Mouse (Mus musculus) erythroid progenitor cell, adult 5-6 weeks (primary cell): ENCODE data around the gene Prep. TPM values are rescaled to one million over a fixed set of nuclear protein-coding genes. Genes with fewer than 3 reads are reported as not detected.

ENCODE experiments used
- ATAC-seq: replicated peaks from 2 replicates; pipeline ENCODE4 v1.8.0; 2016; ENCODE audit warnings: moderate number of reproducible peaks, mild to moderate bottlenecking, moderate TSS enrichment, inconsistent platforms; ENCODE audit not compliant: poor library complexity, low FRiP score, severe bottlenecking
- total RNA-seq, 2 experiments: library from RNA; stranded (forward) in 1 of 2; stranded (reverse) in 1 of 2; fragments of 150-400 nt in 1 of 2; fragments of 186-747, 209-891 nt in 1 of 2; gene quantifications; 2 replicates each; pipeline versions ENCODE4 v1.2.3 to v1.2.4; 2015 to 2017; ENCODE audit warnings: low replicate concordance in 2 of 2

Gene Prep
- total RNA-seq, 2 experiments from 2014 or later: 2.3 to 2.9 TPM

DNA sequence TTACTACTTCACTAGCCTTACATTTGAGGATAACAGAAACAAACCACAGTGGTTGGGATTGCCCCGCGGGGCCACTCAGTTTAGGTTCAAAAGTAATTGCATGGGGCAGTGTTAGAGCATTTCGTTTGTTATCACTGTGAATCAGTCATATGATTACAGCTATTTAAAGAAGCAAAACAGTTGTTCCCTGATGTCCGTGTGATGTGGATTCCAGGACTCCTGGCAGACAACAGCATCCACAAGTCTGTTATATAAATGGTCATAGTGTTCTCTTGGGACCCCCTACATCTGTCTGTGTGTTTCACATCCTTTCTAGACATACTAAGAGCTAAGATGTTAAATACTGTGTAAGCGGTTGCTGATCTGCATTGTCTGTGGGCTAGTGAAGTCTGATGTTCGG is 43.0 kb downstream of the Prep start:
- no peak for ATAC-seq

DNA sequence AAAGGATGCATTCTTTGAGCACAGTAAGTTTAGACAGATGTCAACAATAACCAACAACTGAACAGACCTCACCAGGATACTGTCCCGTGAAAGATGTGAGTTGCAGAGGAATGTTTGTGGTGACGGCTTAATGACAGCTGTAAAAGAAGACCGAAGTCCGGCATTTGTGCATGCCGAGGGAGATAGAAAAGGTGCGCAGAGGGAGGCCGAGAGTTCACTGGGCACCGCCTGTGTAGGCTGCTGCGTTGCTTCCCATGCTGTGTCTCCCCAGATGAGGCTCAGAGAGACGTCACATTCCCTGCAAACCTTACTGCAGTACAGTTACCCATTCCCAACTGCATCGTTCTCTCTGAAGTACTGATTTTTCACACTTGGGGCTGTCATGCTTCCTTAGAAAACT is 45.9 kb downstream of the Prep start:
- ATAC-seq: no peak

DNA sequence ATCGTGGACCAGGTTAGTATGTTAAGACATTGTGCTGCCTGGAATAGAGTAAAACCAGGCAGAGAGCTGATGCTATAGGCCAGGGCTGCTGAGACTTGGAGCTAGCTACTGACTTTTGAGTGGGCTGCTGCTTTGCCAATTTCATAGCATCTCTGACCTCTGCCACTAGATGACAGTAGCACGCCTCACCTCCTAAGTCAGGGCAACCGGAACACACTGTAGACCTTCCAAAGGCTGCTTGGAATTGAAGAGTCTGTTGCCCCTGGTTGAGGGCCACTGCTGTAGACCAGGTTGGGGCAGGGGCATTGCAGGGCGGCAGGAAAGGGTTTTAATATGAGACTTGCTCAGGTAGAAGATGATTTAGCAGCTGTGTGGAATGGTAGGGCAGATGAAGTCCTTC is 47.5 kb downstream of the Prep start:
- ATAC-seq: no peak

DNA sequence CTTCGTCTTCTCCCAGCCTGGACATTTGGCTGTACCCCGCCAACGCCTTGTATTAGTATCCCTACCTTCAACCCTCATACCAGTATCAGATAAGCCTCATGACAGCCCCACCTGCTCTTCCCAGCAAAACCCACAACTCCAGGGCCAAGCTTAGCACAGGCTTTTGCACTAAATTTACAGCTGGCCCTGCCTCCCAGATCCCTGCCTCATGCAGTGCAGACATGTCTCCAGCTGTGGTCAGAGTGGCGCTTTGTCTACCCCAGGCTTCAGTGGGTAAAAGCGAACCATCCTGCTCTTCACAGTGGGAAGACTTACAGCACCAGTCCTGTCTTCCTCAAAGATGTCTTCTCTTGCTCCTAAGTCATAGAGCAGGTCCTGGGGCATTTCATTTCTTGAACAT is 49.8 kb downstream of the Prep start:
- ATAC-seq: no peak

DNA sequence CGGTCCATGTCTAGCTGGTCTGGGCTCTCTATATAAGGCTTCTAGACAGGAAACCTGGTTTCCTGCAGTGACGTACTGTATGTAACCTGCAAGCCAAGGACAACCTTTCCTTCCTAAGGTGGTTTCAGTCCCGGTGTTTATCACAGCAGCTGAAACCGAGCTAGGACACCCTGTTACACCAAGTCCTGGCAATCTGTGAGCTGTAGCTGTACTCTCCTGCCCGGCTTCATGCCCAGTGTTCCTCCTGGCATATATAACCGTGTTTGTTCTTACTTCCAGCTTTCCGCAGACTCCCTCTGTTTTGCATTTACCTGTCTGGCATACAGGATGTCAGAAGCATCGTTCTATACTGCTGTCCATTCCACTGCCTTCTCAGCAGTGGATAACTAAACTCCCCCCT is 51.4 kb downstream of the Prep start:
- no peak for ATAC-seq

DNA sequence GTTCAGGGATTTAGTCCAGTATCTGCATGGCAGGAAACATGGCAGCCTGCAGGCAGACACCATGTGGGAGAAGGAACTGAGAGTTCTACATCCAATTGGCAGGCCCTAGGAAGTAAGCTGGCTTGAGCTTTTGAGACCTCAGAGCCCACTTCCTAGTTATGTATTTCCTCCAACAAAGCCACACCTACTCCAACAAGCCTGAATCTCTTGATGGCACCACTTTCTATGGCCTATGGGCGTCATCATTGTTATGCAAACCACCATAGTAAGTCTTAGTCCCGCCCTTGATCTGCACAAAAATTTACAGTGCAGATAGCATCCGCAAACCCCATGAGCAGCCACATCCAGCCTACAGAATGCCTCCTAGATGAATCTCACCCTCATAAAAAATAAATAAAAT is 54.6 kb downstream of the Prep start:
- ATAC-seq: no peak

DNA sequence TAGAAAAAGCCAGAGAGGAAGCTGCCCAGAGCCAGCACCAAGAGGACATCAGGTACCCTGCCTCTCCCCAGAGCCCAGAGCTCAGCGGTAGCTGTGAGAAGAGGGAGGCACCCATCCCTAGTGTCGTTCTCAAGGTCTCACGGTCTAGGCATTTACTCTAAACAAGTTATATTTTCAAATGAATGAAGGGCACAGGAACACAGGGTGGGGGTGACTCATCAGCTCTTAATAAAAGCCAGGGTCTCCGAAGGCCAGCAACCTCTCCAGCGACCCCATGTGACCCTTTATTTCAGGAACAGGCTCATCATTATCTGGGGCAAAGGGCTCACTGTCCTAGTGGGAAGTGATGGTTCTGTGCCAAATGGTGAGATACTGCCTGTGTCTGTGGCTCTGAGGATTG is 55.5 kb downstream of the Prep start:
- ATAC-seq: no peak

DNA sequence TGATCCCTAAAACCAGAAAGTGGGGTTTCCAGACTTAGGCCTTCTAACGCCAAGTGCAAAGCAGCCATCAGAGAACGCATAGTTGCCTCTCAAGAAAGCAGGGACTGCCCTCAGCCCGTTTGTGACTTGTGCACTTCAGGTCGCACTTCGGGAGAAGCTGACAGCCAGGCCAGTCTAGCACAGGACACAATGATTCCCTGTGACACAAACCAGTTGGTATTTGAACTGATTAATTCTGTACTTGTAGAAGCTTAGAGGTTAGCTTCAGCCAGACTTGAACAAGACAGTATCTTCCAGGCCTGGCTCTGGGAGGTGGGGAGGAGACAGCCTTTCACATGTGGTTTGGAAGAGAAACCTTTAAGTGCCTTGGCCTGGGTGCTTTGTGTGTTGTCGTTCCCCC is 56.0 kb downstream of the Prep start:
- ATAC-seq: no peak

DNA sequence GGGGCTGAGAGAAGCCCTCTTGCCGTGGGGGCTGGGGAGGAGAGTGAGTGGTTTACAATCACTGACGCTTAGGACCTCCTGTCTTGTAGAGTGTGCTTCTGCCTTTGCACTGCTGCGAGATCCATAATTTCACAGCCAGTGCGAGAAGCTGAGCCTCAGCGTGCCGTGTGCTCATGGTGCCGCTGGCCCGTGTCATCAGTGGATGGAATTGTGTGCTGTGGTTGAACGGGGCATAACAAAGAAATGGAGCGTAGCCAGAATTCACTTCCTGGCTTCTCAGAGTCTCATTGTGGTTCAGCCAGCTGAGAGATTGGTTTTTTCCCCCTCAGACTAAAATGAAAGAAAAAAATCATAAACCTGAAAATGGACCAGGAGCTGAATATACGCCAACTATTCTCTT is 62.1 kb downstream of the Prep start:
- ATAC-seq: no peak

DNA sequence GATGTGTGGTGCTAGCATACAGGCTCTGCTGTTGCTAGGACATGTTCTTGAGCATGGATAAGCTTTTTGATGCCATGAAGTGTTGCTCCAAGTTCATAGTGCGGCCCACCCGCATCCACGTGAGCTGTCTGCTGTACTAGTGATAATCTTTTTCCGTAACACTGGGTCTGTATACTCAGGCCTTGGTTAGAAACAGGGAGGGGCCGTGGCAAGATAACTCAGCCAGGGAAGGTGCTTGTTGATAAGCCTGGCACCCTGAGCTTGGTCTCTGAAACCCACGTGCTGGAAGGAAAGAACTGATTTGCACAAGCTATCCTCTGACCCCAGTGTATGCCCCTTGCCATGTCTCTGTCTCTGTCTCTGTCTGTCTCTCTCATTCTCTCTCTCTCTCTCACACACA is 63.0 kb downstream of the Prep start:
- ATAC-seq: peak; percentile 70

DNA sequence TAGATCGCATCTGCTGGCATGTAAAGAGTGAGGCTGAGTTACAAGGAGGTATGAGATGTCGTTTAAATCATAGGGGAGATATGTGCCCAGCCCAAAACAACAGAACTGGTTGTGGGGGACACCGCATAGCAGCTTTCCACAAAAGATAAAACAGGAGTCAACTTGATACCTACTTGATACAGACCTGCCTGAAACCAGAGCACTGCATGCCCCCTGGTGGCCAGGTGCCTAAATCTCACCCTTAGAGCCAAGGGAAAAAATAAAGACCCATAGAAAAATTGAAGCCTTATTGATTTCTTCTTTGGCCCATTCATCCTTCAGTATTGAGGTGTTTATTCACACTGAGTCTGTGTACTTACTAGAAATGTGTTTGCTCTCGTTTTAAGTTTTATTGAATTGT is 65.4 kb downstream of the Prep start:
- ATAC-seq: no peak

DNA sequence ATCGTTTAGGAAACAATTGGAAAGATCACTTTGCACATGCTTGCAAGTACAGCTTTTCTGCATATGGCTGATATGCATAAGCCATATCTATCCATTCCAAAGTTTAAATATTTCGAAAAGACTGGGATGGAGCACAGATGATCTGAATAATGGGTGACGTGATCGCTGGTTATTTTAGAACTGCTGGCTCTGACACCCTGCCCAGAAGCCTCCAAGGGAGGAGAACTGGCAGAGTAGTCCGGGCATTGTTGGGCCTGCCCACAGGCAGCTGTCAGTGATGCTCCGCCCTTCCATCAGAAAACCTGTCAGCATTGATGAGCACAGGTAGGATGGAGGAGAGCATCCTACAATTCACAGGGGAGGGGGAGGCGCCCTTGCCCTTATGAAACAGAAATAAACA is 69.8 kb downstream of the Prep start:
- ATAC-seq: no peak

DNA sequence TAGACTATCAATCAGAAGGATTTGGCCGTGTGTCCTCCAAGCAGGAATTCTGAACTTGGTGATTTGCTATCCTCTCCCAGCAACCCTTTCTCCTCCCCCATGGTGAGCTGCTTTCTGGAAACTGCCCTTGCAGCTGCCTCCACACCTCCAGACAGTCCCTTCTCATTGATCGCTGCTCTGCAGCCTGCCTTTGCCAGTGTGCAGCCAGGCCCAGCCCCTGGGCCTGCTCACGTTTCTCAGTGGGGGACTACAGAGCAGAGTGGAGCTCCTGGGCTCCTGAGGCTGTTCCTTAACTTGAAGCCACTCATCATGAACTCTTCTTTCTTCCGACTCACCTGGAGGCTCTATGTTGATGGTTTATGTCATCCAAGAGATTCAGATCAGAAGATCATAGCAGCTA is 72.9 kb downstream of the Prep start:
- ATAC-seq: no peak

DNA sequence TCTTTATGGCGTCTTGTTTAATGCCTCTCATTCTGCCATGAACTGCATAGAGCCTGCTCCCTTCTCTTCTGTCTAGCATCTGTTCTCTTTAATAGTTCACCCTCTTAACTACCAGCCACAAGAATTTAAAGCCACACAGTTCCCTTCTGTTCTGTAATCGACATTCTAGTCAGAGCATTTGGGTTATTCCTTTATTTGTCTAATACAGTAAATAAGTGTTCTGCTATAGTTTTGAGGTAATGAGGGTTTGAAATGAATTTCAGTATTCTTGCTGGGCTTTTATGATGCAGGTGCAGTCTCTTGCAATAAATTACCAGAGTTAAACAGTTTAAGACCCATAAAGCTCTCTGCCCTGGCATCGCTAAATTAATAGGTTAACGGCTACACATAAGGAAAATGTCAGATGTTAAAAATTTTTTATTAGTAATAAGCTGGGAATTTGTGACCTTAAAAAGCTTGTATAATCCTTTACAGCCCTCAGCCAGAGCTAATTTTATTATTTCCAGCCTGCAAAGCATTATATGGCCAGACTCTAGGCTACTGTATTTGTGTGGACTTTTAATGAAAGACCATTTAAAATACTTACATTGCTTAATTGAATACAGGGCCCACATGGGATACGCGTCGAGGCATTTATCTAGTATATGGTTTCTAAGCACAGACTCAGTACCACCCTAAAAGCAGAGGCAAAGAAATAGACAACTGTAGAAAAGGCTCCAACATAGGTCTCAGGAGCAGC is 73.6 kb downstream of the Prep start:
- ATAC-seq: no peak

DNA sequence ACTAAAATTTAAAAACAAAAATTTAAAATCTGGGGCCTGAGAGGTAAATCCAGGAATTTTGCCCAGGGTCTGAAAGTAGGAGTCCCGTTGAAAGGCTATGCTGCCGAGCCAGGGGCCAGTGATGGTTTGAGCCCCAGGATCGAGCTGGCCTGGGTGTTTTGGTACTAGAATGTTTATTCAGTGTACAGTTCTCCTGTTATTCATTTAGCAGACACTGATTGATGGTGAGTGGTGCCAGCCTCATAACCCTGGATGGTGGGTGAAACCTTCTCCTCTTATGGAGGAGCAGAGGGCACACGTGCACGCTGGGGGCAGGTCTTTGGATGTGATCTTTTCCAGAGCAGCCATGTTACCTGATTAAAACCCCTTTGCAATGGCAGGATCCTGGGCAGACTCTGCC is 75.4 kb downstream of the Prep start:
- no peak for ATAC-seq

DNA sequence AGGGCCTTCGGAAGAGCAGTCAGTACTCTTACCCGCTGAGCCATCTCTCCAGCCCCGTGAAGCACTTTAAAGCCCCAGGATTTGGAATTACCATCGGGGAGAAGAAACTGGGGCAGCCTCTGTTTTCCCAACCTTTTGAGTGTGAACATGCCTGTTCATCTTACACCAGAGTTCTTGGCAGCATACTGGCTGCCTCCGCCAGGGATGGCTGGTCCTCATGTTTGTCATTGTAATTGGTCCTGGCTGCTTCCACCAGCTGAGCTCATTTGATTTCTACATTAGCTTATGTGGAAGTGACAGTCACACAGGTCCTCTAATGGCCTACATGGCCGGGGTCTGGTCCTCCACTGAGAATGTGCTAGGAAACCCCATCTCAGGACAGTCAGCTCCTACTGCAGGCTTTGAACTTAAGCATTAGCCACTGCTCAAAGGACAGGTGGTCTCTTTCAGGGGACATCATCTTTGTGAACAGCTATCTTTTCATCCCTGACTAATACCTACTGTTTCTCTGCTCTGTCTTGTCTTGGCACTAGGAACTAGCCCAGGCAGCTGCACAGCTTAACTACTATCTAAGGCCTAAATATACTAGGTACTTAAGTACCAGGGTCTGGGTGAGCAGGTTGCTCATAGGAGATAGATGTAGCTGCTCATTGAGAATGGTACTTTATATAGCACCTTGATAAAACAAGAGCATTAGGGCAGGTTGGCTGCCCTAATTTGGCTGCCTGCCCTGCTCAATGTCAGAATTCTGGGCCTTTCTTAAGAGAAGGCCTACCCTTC is 77.2 kb downstream of the Prep start:
- ATAC-seq: no peak

DNA sequence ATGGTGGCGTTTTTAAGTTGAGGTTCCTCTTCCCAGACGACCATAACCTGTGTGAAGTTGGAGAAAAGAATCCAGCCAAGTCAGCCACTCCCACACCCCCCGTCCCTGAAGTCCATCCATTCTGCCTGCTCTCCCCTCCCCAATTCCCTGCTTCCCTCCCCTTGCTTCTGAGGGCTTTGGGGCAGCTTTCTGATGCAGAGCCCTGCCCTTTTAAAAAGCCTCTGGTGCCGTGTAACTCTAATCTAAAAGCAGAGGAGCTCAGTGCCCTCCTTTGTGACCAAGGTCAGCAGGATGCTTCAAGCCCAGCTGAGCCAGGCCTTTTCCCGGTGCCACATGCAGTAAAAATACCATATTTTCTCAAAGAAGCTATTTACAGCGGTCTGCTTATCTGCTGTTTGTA is 79.8 kb downstream of the Prep start:
- no peak for ATAC-seq

DNA sequence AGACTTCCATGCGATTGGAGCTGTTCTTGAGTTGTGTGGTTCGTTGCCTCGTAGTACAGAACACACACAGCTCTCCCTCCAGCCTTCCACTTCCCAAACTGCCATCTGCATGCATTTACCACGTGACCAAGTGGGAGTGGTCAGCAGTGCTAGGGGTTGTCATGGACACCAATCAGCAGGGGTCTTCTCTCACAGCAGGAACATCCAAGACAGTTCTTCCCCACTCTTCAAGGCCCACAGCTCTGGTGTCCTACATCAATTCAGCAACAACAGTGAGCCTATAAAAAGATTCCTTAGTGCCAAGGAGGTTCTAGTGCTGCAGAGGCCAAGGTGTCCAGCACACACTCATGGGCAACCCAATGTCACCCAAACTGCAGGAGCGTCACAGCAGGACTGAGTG is 84.1 kb downstream of the Prep start:
- no peak for ATAC-seq

DNA sequence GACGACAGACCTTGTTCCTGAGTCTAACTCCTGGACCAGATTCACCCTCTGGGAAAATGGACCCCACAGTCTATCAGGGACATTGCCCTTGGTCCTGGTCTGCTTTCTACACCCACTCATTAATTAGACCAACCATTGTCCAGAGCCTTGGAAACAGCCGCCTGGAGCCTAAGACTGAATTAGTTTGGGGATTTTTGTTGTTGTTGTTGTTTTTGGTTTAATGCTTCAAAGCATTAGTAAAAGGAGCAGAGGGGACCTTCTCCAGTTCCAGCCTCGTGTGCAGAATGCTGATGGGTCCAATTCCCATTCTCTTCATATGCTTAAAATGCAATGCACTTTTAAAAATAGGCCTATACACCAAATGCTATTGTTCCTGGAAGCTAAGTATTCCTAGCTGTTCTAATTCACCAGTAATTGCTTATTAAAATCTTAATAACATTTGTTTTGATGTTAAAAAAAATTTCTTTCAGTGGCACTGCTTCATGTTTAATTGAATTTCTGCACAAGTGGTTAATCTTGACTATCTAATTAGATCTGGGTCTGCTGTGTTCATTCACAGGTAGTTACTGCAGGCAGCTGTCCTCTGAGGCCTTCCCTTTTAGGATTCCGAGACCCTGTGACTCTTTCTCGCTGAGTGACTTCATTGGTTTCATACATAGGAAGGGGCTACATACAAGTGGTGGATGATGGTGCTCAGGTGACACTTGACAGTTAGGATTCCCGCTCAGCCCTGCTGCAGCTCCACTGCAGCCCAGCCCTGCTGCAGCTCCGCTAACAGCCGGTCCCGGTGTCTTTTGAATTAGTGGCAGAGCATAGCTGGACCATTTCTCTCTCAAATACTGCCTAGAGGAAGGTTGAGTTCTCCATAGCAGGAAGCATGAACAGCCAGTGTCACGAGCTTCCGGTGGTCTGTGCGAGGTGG is 85.0 kb downstream of the Prep start:
- ATAC-seq: no peak

DNA sequence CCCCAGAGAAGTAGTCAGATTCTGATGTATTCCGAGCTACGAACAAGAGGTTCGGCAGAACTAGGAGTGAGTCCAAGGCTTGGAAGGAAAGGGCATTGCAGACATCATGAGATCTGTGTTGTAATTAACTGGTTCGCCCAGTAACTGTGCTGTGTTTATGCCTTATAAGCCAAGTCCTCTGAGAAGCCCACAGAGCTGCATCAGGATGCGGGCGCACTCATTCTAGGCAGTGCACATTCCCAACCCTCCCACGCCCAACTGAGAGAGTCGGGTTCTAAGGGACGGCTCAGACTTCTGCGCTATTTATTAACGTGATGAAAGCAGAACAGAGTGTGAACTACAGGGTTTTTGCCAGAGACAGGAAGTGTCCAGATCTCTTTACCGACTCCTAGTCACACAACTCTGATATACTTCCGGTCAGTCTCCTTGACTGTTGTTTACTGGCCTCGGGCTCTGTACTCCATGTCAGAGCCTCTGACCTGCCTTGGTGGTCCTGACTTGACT is 87.6 kb downstream of the Prep start:
- no peak for ATAC-seq
